Mouse (Mus musculus): Measurements from ENCODE around the gene Copz2. TPM values are rescaled to one million over a fixed set of nuclear protein-coding genes. Genes with fewer than 3 reads are reported as not detected.
"Not testable (repeated sequence)": the region's sequence is repeated elsewhere in the genome, so short reads cannot be mapped to it uniquely, and the experiment has no call there.

Gene Copz2
- polyA plus RNA-seq, 1 experiment from 2014 or later = 37.4 TPM

DNA sequence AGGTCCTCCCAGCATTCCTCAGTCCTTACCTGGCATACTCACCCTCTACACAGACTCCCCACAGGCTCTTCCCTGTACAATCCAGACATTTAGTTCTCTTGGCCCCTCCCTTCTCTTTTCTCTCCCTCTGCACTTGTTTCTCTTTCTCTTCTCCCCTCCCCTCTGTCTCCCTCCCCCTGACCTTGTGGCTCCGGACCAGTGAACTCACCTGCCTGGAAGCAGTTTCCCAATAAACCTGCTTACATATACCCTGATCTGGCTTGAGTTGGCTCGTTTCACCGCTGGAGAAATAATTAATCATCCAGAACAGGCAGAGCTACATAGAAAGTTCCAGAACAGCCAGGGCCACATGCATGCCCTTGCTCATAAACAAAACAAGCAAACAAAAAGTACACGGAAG, 18.2 kb upstream of the Copz2 start:
- H3K4me1 ChIP-seq = peaks cover 39% of the 10 kb centered on the region
- DNase-seq (ENCODE audit: low spot score) = no peak
- WGBS = 76% methylated on average over 4 of the region's 4 CpGs
- H3K27ac ChIP-seq (replicated peaks) = no peak overlapping the region
- H3K9me3 ChIP-seq = no peaks in the 10 kb centered on the region
- H3K36me3 ChIP-seq (replicated peaks) = peaks cover 17% of the 10 kb centered on the region
- H3K27me3 ChIP-seq (replicated peaks; ENCODE audit: low read depth, poor library complexity, severe bottlenecking) = no peaks in the 10 kb centered on the region
- no peak overlapping the region; the same call in 1 of the 2 replicates for H3K4me3 ChIP-seq

DNA sequence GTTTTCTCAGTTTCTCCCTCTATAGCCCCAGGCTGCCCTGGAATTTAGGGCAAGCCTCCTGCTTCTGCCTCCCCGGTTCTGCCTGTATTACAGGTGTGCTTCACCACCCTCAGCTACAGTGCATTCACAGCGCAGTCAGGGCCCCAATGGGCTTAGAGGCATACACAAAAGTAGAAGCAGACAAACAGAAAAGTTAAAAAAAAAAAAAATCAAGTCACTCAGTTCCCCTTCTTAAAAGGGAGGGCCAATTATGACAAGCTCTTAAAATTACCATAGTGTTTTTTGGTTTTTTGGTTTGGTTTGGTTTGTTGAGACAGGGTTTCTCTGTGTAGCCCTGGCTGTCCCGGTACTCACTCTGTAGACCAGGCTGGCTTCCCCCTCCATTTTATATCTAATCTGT, 17.1 kb upstream of the Copz2 start:
- Histone ChIP-seq H3K9me3 (no peaks in the 10 kb centered on the region), H3K27ac (replicated peaks) (no peak overlapping the region), H3K27me3 (replicated peaks; ENCODE audit: low read depth, poor library complexity, severe bottlenecking) (no peaks in the 10 kb centered on the region), H3K4me1 (peaks cover 33% of the 10 kb centered on the region), H3K4me3 (no peak overlapping the region), H3K36me3 (replicated peaks) (peaks cover 7% of the 10 kb centered on the region)
- WGBS = 89% methylated on average over 3 of the region's 3 CpGs
- DNase-seq (ENCODE audit: low spot score) = no peak

DNA sequence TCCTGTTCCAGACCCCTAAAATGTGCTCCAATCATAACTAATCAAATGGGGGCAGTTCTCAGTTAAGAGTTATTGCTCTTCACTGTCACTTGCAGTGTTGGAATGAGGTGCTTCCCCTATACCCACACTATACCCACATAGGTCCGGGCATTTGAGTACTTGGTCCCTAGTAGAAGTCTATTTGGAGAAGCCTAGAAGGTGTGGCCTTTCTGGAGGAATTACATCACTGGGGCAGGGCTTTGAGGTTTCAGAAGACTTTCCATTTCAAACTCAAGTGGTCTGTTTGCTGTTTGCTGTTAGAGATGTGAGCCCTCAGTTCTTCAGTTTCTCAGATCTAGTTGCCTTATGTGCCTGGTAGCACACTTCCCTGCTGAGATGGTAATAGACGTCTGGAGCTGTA, 16.7 kb upstream of the Copz2 start:
- Histone ChIP-seq H3K4me3 (no peak overlapping the region), H3K4me1 (peaks cover 31% of the 10 kb centered on the region), H3K27ac (replicated peaks) (no peak overlapping the region), H3K36me3 (replicated peaks) (peaks cover 3% of the 10 kb centered on the region), H3K9me3 (no peaks in the 10 kb centered on the region), H3K27me3 (replicated peaks; ENCODE audit: low read depth, poor library complexity, severe bottlenecking) (no peaks in the 10 kb centered on the region)
- no peak for DNase-seq (ENCODE audit: low spot score)
- WGBS = 62% methylated on average over 2 of the region's 2 CpGs

DNA sequence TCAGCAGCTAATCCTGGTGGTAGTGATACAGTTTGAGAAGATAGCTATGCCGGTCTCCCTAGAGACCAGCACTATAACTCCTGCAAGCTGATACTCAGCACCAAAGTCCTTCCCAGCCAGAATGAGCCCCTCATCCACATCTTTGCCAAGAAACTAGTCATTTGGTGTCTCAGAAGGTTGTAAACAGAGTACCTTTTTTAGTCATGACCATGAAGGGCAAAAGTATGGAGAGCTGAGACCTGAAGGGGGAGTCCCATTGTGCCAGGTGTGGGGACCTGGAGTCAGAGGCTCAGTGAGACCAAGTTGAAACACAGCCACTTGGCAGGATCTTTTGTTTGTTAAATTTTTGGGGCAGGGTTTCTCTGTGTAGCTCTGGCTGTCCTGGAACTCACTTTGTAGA, 15.5 kb upstream of the Copz2 start:
- WGBS = 95% methylated on average over 1 of the region's 1 CpGs
- Histone ChIP-seq H3K4me1 (peaks cover 23% of the 10 kb centered on the region; the same call in 1 of the 2 replicates), H3K27me3 (replicated peaks; ENCODE audit: low read depth, poor library complexity, severe bottlenecking) (no peaks in the 10 kb centered on the region), H3K27ac (replicated peaks) (no peak overlapping the region), H3K36me3 (replicated peaks) (no peaks in the 10 kb centered on the region), H3K9me3 (no peaks in the 10 kb centered on the region), H3K4me3 (no peak overlapping the region)
- no peak for DNase-seq (ENCODE audit: low spot score)

DNA sequence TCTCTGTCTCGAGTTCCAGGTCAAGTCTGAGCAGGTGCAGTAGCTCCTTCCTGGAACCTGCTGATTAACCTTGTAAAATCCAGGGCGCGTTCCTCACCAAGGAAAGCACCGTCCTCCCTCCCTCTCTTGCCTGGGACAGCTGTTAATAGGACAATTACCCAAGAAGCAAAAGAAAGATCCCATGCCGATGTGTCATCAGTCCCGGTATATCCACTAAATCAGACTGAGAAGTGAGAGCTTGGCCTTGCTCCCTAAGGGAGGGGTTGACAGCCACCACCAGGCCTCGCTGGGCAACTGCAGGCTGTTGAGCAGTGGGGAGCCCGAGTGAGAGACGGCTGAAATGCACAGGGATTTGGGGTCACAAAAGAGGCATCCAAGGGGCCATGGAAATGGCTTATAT, 12.4 kb upstream of the Copz2 start:
- no peak overlapping the region for H3K4me3 ChIP-seq
- no peaks in the 10 kb centered on the region for H3K36me3 ChIP-seq (replicated peaks)
- H3K27ac ChIP-seq (replicated peaks) = no peak overlapping the region
- WGBS = 37% methylated on average over 9 of the region's 9 CpGs
- no peak for DNase-seq (ENCODE audit: low spot score)
- peaks cover 16% of the 10 kb centered on the region for H3K4me1 ChIP-seq
- no peaks in the 10 kb centered on the region for H3K9me3 ChIP-seq
- H3K27me3 ChIP-seq (replicated peaks; ENCODE audit: low read depth, poor library complexity, severe bottlenecking) = no peaks in the 10 kb centered on the region

DNA sequence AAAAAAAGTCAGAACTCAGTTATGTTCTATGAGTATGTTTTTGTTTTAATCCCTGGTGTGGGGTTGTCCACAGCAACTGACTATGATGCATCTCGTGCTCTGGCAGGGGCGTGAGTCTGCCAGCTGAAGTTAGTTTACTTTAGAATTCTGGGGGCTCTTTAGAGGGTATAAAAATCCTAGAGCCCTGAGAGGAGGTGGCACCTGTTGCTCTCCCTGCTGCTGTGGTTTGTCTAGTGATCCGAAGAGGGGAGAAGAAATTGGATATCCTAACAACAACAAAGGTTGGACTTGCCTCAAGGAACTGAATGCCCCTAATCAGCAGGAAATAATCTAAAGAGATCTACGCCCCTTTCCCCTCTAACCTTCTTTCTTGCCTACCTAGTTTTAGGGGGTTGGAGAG, 11.3 kb upstream of the Copz2 start:
- peaks cover 16% of the 10 kb centered on the region for H3K4me1 ChIP-seq
- WGBS = 58% methylated on average over 4 of the region's 4 CpGs
- no peak overlapping the region for H3K27ac ChIP-seq (replicated peaks)
- H3K27me3 ChIP-seq (replicated peaks; ENCODE audit: low read depth, poor library complexity, severe bottlenecking) = no peaks in the 10 kb centered on the region
- H3K36me3 ChIP-seq (replicated peaks) = no peaks in the 10 kb centered on the region
- no peaks in the 10 kb centered on the region for H3K9me3 ChIP-seq
- no peak for DNase-seq (ENCODE audit: low spot score)
- no peak overlapping the region for H3K4me3 ChIP-seq

DNA sequence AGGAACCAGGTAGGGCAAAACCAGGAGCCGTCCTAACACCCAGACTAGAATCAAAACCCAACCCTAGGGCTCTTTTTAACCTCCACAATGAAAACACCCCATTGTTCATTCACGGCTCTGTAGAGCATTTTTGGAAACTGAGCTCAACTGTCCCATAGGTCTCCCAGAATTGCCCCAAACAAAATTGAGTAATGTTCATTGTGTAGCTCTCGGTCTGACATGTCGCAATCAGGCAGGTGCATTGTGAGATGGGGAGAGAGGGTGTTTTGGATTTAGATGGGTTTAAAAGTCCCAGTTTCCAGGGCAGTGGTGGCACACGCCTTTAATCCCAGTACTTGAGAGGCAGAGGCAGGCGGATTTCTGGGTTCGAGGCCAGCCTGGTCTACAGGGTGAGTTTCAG, 10.2 kb upstream of the Copz2 start:
- WGBS = 75% methylated on average over 7 of the region's 7 CpGs

DNA sequence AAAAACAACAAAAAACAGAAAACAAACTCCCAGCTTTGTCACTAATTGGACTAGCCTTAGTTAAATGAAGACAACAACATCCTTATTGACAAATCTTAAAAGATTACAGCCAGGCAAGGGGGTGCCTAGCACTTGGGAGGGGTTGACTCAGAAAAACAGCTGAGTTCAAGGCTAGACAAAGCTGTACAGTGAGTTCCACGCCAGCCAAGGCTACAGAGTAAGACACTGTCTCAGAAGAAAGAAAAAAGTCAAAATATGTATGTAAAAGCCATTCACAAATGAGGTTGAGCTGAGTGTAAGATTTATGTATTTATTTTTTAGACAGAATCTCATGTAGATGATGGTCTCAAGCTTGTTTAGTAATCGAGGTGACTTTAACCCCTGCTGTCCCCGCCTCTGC, 9.8 kb upstream of the Copz2 start:
- Histone ChIP-seq H3K4me1 (peaks cover 16% of the 10 kb centered on the region), H3K4me3 (no peak overlapping the region), H3K9me3 (no peaks in the 10 kb centered on the region), H3K36me3 (replicated peaks) (no peaks in the 10 kb centered on the region), H3K27ac (replicated peaks) (no peak overlapping the region), H3K27me3 (replicated peaks; ENCODE audit: low read depth, poor library complexity, severe bottlenecking) (no peaks in the 10 kb centered on the region)
- no peak for DNase-seq (ENCODE audit: low spot score)
- WGBS = 80% methylated on average over 3 of the region's 3 CpGs

More for the DNA sequence above, 10.2 kb upstream of the Copz2 start:
- no peaks in the 10 kb centered on the region for H3K36me3 ChIP-seq (replicated peaks)
- H3K4me1 ChIP-seq = peaks cover 16% of the 10 kb centered on the region
- no peak for DNase-seq (ENCODE audit: low spot score)
- H3K27ac ChIP-seq (replicated peaks) = no peak overlapping the region
- H3K4me3 ChIP-seq = no peak overlapping the region
- no peaks in the 10 kb centered on the region for H3K27me3 ChIP-seq (replicated peaks; ENCODE audit: low read depth, poor library complexity, severe bottlenecking)
- H3K9me3 ChIP-seq = no peaks in the 10 kb centered on the region

DNA sequence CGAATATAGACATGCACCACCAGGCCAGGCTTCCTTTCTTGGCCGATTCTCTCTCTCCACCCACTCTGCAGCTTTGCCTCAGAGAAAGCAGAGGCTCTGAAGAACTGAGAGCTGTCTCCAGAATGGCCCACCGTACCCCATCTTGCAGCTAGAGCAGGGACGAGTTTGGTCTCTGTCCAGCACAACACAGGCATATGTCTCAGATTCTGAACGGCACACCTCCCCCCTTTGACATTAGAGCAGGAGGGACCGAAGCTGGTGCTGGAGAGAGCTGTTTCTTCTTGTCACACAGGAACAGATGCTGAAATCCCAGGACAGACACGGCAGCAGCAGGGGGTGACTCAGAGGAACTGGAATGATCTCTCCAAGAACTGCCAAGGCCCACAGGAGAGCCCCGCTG, 9.4 kb upstream of the Copz2 start:
- peaks cover 16% of the 10 kb centered on the region for H3K4me1 ChIP-seq
- no peak for DNase-seq (ENCODE audit: low spot score)

DNA sequence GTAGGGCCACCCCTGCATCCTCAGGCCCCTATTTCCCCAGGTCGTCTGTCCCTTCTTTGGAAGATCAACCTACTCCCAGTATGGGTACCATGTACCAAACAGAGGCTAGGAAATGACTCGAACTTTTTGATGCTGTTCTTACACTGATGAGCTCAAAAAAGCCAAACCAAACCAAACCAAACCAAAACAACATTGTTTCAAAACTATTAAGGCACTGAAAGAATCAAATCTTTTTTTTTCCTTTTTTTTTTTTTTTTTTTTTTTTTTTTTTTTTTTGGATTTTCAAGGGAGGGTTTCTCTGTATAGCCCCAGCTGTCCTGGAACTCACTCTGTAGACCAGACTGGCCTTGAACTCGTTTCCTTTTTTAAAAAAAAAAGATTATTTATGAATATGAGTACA, 6.0 kb upstream of the Copz2 start:
- Histone ChIP-seq H3K4me3 (no peak overlapping the region), H3K27ac (replicated peaks) (no peak overlapping the region), H3K9me3 (no peaks in the 10 kb centered on the region), H3K36me3 (replicated peaks) (no peaks in the 10 kb centered on the region), H3K27me3 (replicated peaks; ENCODE audit: low read depth, poor library complexity, severe bottlenecking) (no peaks in the 10 kb centered on the region), H3K4me1 (peaks cover 17% of the 10 kb centered on the region)
- WGBS = 64% methylated on average over 3 of the region's 3 CpGs
- DNase-seq (ENCODE audit: low spot score) = no peak

More for the DNA sequence above, 9.4 kb upstream of the Copz2 start:
- H3K36me3 ChIP-seq (replicated peaks) = no peaks in the 10 kb centered on the region
- no peaks in the 10 kb centered on the region for H3K27me3 ChIP-seq (replicated peaks; ENCODE audit: low read depth, poor library complexity, severe bottlenecking)
- H3K4me3 ChIP-seq = no peak overlapping the region
- H3K27ac ChIP-seq (replicated peaks) = no peak overlapping the region
- 49% methylated on average over 8 of the region's 8 CpGs for WGBS
- no peaks in the 10 kb centered on the region for H3K9me3 ChIP-seq

DNA sequence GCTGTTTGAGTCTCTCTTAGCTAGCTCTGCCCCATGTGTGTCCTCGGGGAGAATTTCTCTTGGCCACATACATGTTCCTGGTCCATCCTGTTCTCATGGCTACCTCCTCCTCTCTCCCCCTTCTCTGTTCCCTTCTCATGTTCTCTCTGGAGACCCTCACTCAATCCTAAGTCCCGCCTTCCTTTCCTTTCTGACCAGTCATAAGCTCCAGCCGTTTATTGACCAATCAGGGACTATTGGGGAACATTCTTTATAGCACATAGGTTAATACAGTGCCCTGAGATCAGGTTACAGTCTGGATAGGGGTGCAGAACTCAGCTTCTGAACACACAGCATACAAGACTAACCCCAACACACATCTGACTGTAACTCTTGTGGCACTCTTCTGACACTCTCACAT, 2.4 kb upstream of the Copz2 start:
- Histone ChIP-seq H3K27me3 (replicated peaks; ENCODE audit: low read depth, poor library complexity, severe bottlenecking) (peaks cover 13% of the 10 kb centered on the region), H3K4me3 (no peak overlapping the region), H3K36me3 (replicated peaks) (no peaks in the 10 kb centered on the region), H3K9me3 (no peaks in the 10 kb centered on the region), H3K27ac (replicated peaks) (peak overlapping the region; percentile 26; the same call in 1 of the 2 replicates), H3K4me1 (peaks cover 29% of the 10 kb centered on the region)
- peak; percentile 48 for DNase-seq (ENCODE audit: low spot score)
- 52% methylated on average over 3 of the region's 3 CpGs for WGBS

DNA sequence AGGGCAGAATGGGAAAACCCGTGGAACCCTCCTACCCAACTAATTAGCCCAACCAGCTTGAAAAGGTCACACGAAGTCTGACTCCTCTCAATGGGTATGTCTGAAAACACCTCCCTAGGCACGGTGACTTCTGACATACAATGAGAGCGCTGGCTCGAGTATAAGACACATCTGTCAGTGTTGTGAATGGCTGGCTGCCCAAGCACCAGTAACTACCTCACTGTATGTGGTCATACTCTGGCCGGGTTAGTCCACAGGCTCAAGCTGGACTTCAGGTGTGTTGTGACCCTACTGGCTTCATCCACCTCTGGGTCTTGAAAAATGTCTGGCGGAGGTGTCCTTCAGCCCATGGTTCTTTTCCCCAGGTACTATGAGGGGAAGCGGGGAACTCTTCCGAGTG, 976 bp upstream of the Copz2 start:
- Histone ChIP-seq H3K4me3 (no peak overlapping the region), H3K27me3 (replicated peaks; ENCODE audit: low read depth, poor library complexity, severe bottlenecking) (peaks cover 13% of the 10 kb centered on the region), H3K27ac (replicated peaks) (no peak overlapping the region), H3K36me3 (replicated peaks) (no peaks in the 10 kb centered on the region), H3K9me3 (no peaks in the 10 kb centered on the region), H3K4me1 (peaks cover 29% of the 10 kb centered on the region)
- no peak for DNase-seq (ENCODE audit: low spot score)
- WGBS = 66% methylated on average over 9 of the region's 9 CpGs

DNA sequence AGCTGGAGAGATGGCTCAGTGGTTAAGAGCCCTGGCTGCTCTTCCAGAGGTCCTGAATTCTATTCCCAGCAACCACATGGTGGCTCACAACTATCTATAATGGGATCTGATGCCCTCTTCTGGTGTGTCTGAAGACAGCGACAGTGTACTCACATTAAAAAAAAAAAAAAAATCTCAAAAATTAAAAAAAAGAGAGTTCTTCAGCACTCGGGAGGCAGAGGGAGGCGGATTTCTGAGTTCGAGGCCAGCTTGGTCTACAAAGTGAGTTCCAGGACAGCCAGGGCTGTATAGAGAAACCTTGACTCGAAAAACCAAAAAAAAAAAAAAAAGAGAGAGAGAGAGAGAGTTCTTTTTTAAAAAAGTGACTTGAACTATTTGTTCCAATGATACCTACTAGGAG, 525 bp upstream of the Copz2 start:
- 75% methylated on average over 5 of the region's 5 CpGs for WGBS
- H3K27ac ChIP-seq (replicated peaks) = not testable (repeated sequence)

DNA sequence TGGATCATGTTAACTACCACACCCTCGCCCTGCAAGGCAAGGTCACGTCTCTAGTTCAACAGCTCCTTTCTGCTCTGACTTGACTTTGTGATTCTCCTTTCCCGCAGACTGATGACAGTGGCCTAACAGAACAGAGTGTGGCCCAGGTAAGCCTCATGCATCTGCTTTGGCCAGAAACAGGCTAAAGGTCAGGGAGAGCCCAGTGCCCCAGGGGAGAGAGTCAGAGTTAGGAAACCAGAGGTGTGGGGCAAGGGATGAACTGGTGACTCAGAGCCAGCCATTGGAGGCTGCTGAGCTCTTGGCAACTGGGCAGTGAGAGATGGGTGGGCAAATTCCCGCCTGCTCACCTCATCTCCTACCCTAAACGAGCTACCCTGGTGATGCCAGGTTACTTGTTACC, 7.8 kb downstream of the Copz2 start:
- WGBS = 77% methylated on average over 5 of the region's 5 CpGs
- DNase-seq (ENCODE audit: low spot score) = no peak

More for the DNA sequence above, 525 bp upstream of the Copz2 start:
- not testable (repeated sequence) for H3K9me3 ChIP-seq; H3K36me3 ChIP-seq (replicated peaks); DNase-seq (ENCODE audit: low spot score)
- Histone ChIP-seq H3K27me3 (replicated peaks; ENCODE audit: low read depth, poor library complexity, severe bottlenecking) (peaks cover 13% of the 10 kb centered on the region), H3K4me3 (peak overlapping the region; percentile 87), H3K4me1 (peaks cover 29% of the 10 kb centered on the region)

More for the DNA sequence above, 7.8 kb downstream of the Copz2 start:
- no peaks in the 10 kb centered on the region for H3K9me3 ChIP-seq
- H3K4me3 ChIP-seq = no peak overlapping the region
- peaks cover 22% of the 10 kb centered on the region for H3K4me1 ChIP-seq
- H3K27ac ChIP-seq (replicated peaks) = no peak overlapping the region
- H3K27me3 ChIP-seq (replicated peaks; ENCODE audit: low read depth, poor library complexity, severe bottlenecking) = no peaks in the 10 kb centered on the region
- no peaks in the 10 kb centered on the region for H3K36me3 ChIP-seq (replicated peaks)

Measured in embryonic facial prominence, embryonic 10.5 days (tissue).